28 mouse cellular contexts compared by ENCODE assay signal in genomic region chr11:37143478-37143877, GRCm38 (mm10).
DNase-seq lines count a peak whose midpoint lies in the region; ATAC-seq lines count a peak whose summit lies in the region.
"Had no signal": no experiment of that assay in that cellular context is flagged by ENCODE, and none has a peak within 500 bp of the region (broad histone marks: within the 10 kb centered on the region; RNA-seq: fewer than 3 reads in every experiment).

No protein-coding gene starts in this region.

- no peaks in the 10 kb centered on the region for H3K27me3 ChIP-seq in heart, embryonic 15.5 days
- H3K27me3 ChIP-seq in lung, embryonic 15.5 days: no peaks in the 10 kb centered on the region
- H3K27me3 ChIP-seq: liver, embryonic 12.5 days; midbrain, embryonic 15.5 days; neural tube, embryonic 15.5 days had no signal

- peak overlapping the region; percentile 16 for H3K4me2 ChIP-seq in heart, embryonic 15.5 days
- H3K4me2 ChIP-seq in lung, embryonic 15.5 days: no peak overlapping the region
- H3K4me2 ChIP-seq: liver, embryonic 12.5 days; midbrain, embryonic 15.5 days; neural tube, embryonic 15.5 days had no signal

- no peak for DNase-seq in frontal cortex, postnatal 25 days (ENCODE audit: low spot score in 2 of 2)
- DNase-seq in heart, postnatal 25 days (ENCODE audit: low spot score): no peak
- DNase-seq in lung, postnatal 25 days (ENCODE audit: low spot score): no peak
- no peak for DNase-seq in kidney, adult 11 months
- DNase-seq: adrenal gland, postnatal 25 days; cerebellum, adult 2 months; cerebellum, postnatal 14 days; gastrocnemius, adult 2 months; gastrocnemius, postnatal 36 days; kidney, adult 9 months; kidney, postnatal 10 days; layer of hippocampus, postnatal 36 days; left cerebral cortex, postnatal 4 days; liver, postnatal 0 days; retina, postnatal 1 day; right cerebral cortex, postnatal 14 days; thymus, postnatal 4 days had no signal

- 0 out of 2 replicates have a peak, but pooled peaks have one; percentile 17 for ATAC-seq in frontal cortex, adult (ENCODE audit: low TSS enrichment)
- ATAC-seq in heart, embryonic 15.5 days (replicated peaks; ENCODE audit: insufficient number of reproducible peaks, insufficient read depth, low FRiP score, low read depth): 0 out of 2 replicates have a peak, but pooled peaks have one; percentile 47
- no peak for ATAC-seq in lung, embryonic 15.5 days (ENCODE audit: borderline replicate concordance, extremely low read depth, low FRiP score, low TSS enrichment)
- ATAC-seq: CD4-positive, CD25-positive, alpha-beta regulatory T cell, adult 4 months; hindbrain, embryonic 16.5 days; liver, embryonic 12.5 days; midbrain, embryonic 15.5 days had no signal

- H3K4me3 ChIP-seq in heart, embryonic 15.5 days: no peak overlapping the region
- no peak overlapping the region for H3K4me3 ChIP-seq in lung, embryonic 15.5 days
- H3K4me3 ChIP-seq: erythroblast, embryonic 14.5 days; gastrocnemius, adult 2 months; heart, adult 2 months; liver, embryonic 12.5 days; midbrain, embryonic 10.5 days; midbrain, embryonic 15.5 days; neural tube, embryonic 15.5 days had no signal

- intact Hi-C loops in heart, postnatal 25 days (cut with DNase I): no loop called here

- peak overlapping the region; percentile 48 for H3K27ac ChIP-seq in heart, embryonic 15.5 days
- H3K27ac ChIP-seq in lung, embryonic 15.5 days: peak overlapping the region; percentile 9; the same call in 1 of the 2 replicates
- H3K27ac ChIP-seq: gastrocnemius, adult 2 months; heart, adult 2 months; liver, embryonic 12.5 days; midbrain, embryonic 10.5 days; midbrain, embryonic 15.5 days; neural tube, embryonic 15.5 days had no signal

- WGBS in heart, embryonic 15.5 days: 66% methylated on average over 2 of the region's 2 CpGs
- WGBS in lung, embryonic 15.5 days: 71% methylated on average over 2 of the region's 2 CpGs

- H3K9me3 ChIP-seq in heart, embryonic 15.5 days (replicated peaks): no peaks in the 10 kb centered on the region
- no peaks in the 10 kb centered on the region for H3K9me3 ChIP-seq in lung, embryonic 15.5 days
- H3K9me3 ChIP-seq: liver, embryonic 12.5 days; midbrain, embryonic 10.5 days; midbrain, embryonic 15.5 days; neural tube, embryonic 15.5 days had no signal

- peaks cover 13% of the 10 kb centered on the region for H3K4me1 ChIP-seq in heart, embryonic 15.5 days (replicated peaks)
- no peaks in the 10 kb centered on the region for H3K4me1 ChIP-seq in lung, embryonic 15.5 days
- H3K4me1 ChIP-seq: liver, embryonic 12.5 days; midbrain, embryonic 15.5 days; neural tube, embryonic 15.5 days had no signal

- no peaks in the 10 kb centered on the region for H3K36me3 ChIP-seq in heart, embryonic 15.5 days
- no peaks in the 10 kb centered on the region for H3K36me3 ChIP-seq in lung, embryonic 15.5 days
- H3K36me3 ChIP-seq: liver, embryonic 12.5 days; midbrain, embryonic 10.5 days; midbrain, embryonic 15.5 days; neural tube, embryonic 15.5 days had no signal

- H3K9ac ChIP-seq in heart, embryonic 15.5 days: no peak overlapping the region
- H3K9ac ChIP-seq in lung, embryonic 15.5 days: no peak overlapping the region
- H3K9ac ChIP-seq: liver, embryonic 12.5 days; liver, postnatal 0 days; midbrain, embryonic 15.5 days; neural tube, embryonic 15.5 days had no signal
